Mouse (Mus musculus) liver, adult (tissue): ENCODE data around the gene Slc45a3.
A peak's percentile ranks its signal among the peaks of the same experiment; 100 is the strongest.

Source experiments
- GATA4 ChIP-seq: IDR thresholded peaks from 2 replicates; pipeline ENCODE4 v1.6.1; 2014; ENCODE audit warnings: mild to moderate bottlenecking, low read length; ENCODE audit not compliant: insufficient replicate concordance

The Slc45a3 gene

GRCm38 (mm10) chr1:132019876-132020275 lies 57.1 kb downstream of the Slc45a3 start:
- no peak for TF ChIP-seq GATA4

GRCm38 (mm10) chr1:132022107-132022506 lies 59.3 kb downstream of the Slc45a3 start:
- peak; percentile 41; the same call in 1 of the 2 replicates for TF ChIP-seq GATA4

- TF ChIP-seq GATA4 = no peak
These were observed 64.3 kb downstream of the Slc45a3 start for GRCm38 (mm10) chr1:132026925-132027646.

- TF ChIP-seq GATA4 = no peak
These were observed 65.2 kb downstream of the Slc45a3 start for GRCm38 (mm10) chr1:132027978-132028377.

- TF ChIP-seq GATA4 = no peak
These were observed 65.6 kb downstream of the Slc45a3 start for GRCm38 (mm10) chr1:132028413-132028812.

- no peak for TF ChIP-seq GATA4
These were observed 67.8 kb downstream of the Slc45a3 start for GRCm38 (mm10) chr1:132030574-132030973.

GRCm38 (mm10) chr1:132032172-132032571 lies 69.4 kb downstream of the Slc45a3 start:
- no peak for TF ChIP-seq GATA4
